Mouse (Mus musculus): Measurements from ENCODE around the gene Spata17. TPM values are rescaled to one million over a fixed set of nuclear protein-coding genes. Genes with fewer than 3 reads are reported as not detected.

Spata17 gene
- polyA plus RNA-seq, 1 experiment: not detected

DNA sequence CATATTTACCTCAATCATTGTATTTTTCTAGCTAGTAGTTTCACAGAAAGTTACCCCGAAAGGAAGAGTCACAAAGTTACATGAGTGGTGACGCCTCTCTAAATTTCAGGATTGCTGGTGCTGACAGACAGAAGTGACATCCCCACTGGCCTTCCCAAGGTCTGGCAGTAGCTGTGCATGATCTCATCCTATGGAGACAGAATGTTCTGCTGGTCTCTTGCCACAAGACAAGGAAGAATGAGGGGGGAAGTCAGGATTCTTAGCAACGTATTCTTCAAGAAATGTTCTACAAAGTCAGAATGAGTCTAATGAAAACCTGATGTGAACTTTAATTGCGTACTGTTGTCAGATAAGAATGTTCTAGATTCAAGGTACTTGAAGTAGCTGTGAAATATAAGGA, 179.5 kb downstream of the Spata17 start:
- TF ChIP-seq TAL1 (IDR thresholded peaks at IDR 0.05; ENCODE audit: low read length): no peak
- no peak for TF ChIP-seq GATA1 (IDR thresholded peaks at IDR 0.05; ENCODE audit: low read length)
- no peaks in the 10 kb centered on the region for H3K4me1 ChIP-seq (ENCODE audit: control insufficient read depth)

DNA sequence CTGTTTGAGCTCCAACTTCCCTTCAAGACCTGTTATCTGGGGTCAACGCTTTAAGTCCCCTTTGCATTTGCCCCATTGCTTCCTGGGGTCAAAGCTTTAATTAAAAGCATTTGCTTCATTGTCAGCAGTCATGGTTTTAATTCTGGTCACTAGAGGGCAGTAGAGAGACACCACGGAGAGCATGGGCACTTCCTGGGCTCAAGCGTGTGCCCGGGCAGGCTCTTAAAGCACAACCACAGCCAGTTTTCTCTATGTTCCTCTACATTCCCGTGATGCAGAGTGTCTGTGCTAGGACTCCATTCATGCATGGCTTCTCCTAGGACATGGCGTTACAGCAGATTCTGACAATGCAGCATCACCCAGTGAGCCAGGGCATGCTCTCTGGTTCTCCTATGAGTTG, 183.5 kb downstream of the Spata17 start:
- H3K27me3 ChIP-seq (ENCODE audit: control insufficient read depth): no peaks in the 10 kb centered on the region
- no peak overlapping the region for H3K4me3 ChIP-seq (replicated peaks)
- H3K9me3 ChIP-seq (ENCODE audit: control insufficient read depth, low read length): no peaks in the 10 kb centered on the region
- TF ChIP-seq TAL1 (IDR thresholded peaks at IDR 0.05; ENCODE audit: low read length) (no peak), GATA1 (IDR thresholded peaks at IDR 0.05; ENCODE audit: low read length) (no peak)
- no peaks in the 10 kb centered on the region for H3K4me1 ChIP-seq (ENCODE audit: control insufficient read depth)
- H3K36me3 ChIP-seq (ENCODE audit: control insufficient read depth): no peaks in the 10 kb centered on the region

More for the DNA sequence above, 179.5 kb downstream of the Spata17 start:
- Histone ChIP-seq H3K36me3 (ENCODE audit: control insufficient read depth) (no peaks in the 10 kb centered on the region), H3K4me3 (replicated peaks) (no peak overlapping the region), H3K9me3 (ENCODE audit: control insufficient read depth, low read length) (no peaks in the 10 kb centered on the region), H3K27me3 (ENCODE audit: control insufficient read depth) (no peaks in the 10 kb centered on the region)

DNA sequence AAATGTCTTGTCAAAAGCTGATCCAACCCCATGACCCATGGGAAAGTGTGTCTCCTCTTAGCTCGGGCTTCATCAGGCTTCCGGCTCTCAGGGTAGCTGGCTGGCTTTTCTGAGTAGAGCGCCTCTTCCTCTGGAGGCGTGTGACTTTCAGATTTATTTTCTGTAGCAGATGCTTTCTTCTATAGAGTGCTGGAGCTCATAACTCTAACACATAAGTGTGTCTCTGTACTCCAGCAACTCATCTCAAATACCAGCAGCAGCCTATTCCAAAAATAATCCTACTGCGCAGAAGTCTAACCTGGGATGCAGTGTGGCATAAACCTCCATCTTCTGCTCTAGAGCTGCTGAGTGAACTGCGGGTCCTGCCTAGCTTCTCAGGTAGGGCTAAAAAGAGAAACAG, 186.4 kb downstream of the Spata17 start:
- TF ChIP-seq GATA1 (IDR thresholded peaks at IDR 0.05; ENCODE audit: low read length) (no peak), TAL1 (IDR thresholded peaks at IDR 0.05; ENCODE audit: low read length) (no peak)
- H3K36me3 ChIP-seq (ENCODE audit: control insufficient read depth): no peaks in the 10 kb centered on the region
- no peaks in the 10 kb centered on the region for H3K4me1 ChIP-seq (ENCODE audit: control insufficient read depth)
- 0 out of 2 replicates have a peak, but pooled peaks cover 2% of the 10 kb centered on the region for H3K9me3 ChIP-seq (ENCODE audit: control insufficient read depth, low read length)
- H3K27me3 ChIP-seq (ENCODE audit: control insufficient read depth): no peaks in the 10 kb centered on the region
- no peak overlapping the region for H3K4me3 ChIP-seq (replicated peaks)

DNA sequence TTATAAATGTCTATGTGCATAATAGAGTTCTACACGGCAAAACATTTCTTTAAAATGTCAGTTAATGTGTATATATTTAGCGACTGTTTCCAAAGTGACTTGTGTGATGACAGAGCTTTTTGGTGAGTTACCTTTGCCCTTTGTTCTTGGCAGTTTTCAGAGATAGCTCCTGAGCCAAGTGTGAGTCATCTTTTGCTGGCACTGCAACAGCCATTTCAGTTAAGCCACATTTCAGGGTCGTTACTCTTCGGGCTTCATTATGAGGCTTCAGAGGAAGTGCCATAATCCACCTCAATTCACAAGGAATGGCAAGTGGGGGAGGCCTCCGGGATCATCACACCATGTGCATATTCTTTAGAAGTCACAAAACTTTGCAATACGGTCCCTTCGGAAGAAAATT, 195.3 kb downstream of the Spata17 start:
- Histone ChIP-seq H3K4me1 (ENCODE audit: control insufficient read depth) (no peaks in the 10 kb centered on the region), H3K4me3 (replicated peaks) (no peak overlapping the region), H3K9me3 (ENCODE audit: control insufficient read depth, low read length) (peaks cover 2% of the 10 kb centered on the region; the same call in 1 of the 2 replicates), H3K27me3 (ENCODE audit: control insufficient read depth) (no peaks in the 10 kb centered on the region), H3K36me3 (ENCODE audit: control insufficient read depth) (no peaks in the 10 kb centered on the region)
- TF ChIP-seq TAL1 (IDR thresholded peaks at IDR 0.05; ENCODE audit: low read length) (no peak), GATA1 (IDR thresholded peaks at IDR 0.05; ENCODE audit: low read length) (no peak)

DNA sequence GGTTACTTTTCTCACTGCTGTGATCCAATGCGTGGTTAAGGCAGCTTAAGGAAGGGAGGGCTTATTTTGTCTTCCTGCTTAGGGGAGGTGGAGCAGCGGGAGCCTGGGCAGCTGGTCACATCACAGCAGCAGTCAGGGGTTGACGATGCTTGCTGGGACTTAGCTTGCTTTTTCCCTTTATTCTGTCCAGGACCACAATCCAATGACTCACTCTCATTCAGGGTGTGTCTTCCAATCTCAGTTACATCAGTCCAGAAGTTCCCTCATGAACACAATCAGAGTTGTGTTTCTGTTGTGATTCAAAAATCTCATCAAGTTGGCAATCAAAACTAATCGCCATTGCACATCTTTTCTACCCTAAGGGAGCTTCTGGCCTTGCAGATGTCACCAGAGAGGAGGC, 199.1 kb downstream of the Spata17 start:
- no peak overlapping the region for H3K4me3 ChIP-seq (replicated peaks)
- TF ChIP-seq TAL1 (IDR thresholded peaks at IDR 0.05; ENCODE audit: low read length): no peak
- no peak for TF ChIP-seq GATA1 (IDR thresholded peaks at IDR 0.05; ENCODE audit: low read length)
- H3K9me3 ChIP-seq (ENCODE audit: control insufficient read depth, low read length): peaks cover 2% of the 10 kb centered on the region; the same call in 1 of the 2 replicates
- H3K36me3 ChIP-seq (ENCODE audit: control insufficient read depth): no peaks in the 10 kb centered on the region
- no peaks in the 10 kb centered on the region for H3K4me1 ChIP-seq (ENCODE audit: control insufficient read depth)
- no peaks in the 10 kb centered on the region for H3K27me3 ChIP-seq (ENCODE audit: control insufficient read depth)

DNA sequence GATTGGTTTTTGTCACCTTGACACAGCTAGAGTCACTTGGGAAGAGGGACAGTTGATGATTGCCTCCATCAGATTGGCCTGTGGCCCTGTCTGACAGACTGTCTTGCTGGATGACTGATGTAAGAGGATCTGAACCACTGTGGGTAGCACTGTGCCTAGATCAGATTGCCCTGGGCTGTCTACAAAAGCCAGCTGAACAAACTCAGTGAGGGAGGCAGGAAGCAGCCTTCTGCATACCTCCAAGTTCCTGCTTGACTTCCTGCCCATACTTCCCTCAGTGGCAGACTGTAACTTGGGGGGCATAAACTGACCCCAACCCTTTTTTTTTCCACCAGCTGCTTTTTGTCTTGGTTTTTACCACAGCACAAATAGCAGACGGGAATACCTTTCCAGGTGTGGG, 199.6 kb downstream of the Spata17 start:
- no peaks in the 10 kb centered on the region for H3K4me1 ChIP-seq (ENCODE audit: control insufficient read depth)
- H3K36me3 ChIP-seq (ENCODE audit: control insufficient read depth): no peaks in the 10 kb centered on the region
- H3K27me3 ChIP-seq (ENCODE audit: control insufficient read depth): no peaks in the 10 kb centered on the region
- no peak for TF ChIP-seq GATA1 (IDR thresholded peaks at IDR 0.05; ENCODE audit: low read length)
- TF ChIP-seq TAL1 (IDR thresholded peaks at IDR 0.05; ENCODE audit: low read length): no peak
- peaks cover 2% of the 10 kb centered on the region; the same call in 1 of the 2 replicates for H3K9me3 ChIP-seq (ENCODE audit: control insufficient read depth, low read length)
- H3K4me3 ChIP-seq (replicated peaks): no peak overlapping the region

DNA sequence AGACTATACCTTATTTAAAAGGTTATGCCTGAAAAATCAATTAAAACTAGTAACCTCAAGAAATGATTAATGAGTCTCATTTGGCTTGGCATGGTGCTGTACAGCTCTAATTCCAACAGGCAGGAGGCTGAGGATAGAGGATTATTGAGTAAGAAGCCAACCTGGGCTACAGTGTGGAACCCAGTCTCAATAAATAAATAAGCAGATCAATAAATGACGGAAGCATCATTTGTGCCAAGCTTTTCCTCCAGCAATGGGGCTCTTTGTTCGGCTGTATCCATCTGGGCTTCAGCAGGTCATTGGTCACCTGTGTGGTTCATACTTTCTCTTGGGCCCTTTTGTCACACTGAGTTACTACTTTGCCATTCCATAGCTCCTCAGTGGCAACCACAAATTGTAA, 201.1 kb downstream of the Spata17 start:
- no peaks in the 10 kb centered on the region for H3K36me3 ChIP-seq (ENCODE audit: control insufficient read depth)
- no peaks in the 10 kb centered on the region for H3K27me3 ChIP-seq (ENCODE audit: control insufficient read depth)
- H3K4me1 ChIP-seq (ENCODE audit: control insufficient read depth): no peaks in the 10 kb centered on the region
- no peak overlapping the region for H3K4me3 ChIP-seq (replicated peaks)
- no peak for TF ChIP-seq GATA1 (IDR thresholded peaks at IDR 0.05; ENCODE audit: low read length)
- no peak for TF ChIP-seq TAL1 (IDR thresholded peaks at IDR 0.05; ENCODE audit: low read length)
- peaks cover 10% of the 10 kb centered on the region for H3K9me3 ChIP-seq (ENCODE audit: control insufficient read depth, low read length)

DNA sequence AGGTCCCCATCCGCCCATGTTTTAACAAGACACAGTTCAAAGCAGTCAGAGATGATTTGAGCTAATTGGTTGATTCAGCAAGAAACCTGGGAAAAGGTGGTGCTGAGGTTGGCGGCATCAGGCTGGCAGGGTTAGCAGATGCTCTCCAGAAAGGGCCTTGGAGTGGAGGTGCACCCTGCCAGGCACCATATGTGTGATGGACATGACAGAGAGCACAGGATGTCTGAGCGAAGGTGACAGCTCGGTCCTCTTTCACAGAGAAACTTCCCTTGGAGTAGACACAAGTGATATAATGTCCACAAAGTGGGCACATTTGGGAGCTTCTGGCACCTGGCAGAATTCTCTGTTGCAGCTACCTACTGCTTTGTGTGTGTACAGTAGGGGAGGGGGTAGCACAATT, 203.7 kb downstream of the Spata17 start:
- Histone ChIP-seq H3K36me3 (ENCODE audit: control insufficient read depth) (no peaks in the 10 kb centered on the region), H3K9me3 (ENCODE audit: control insufficient read depth, low read length) (peaks cover 22% of the 10 kb centered on the region), H3K4me1 (ENCODE audit: control insufficient read depth) (no peaks in the 10 kb centered on the region), H3K27me3 (ENCODE audit: control insufficient read depth) (no peaks in the 10 kb centered on the region), H3K4me3 (replicated peaks) (no peak overlapping the region)
- TF ChIP-seq TAL1 (IDR thresholded peaks at IDR 0.05; ENCODE audit: low read length) (no peak), GATA1 (IDR thresholded peaks at IDR 0.05; ENCODE audit: low read length) (no peak)

DNA sequence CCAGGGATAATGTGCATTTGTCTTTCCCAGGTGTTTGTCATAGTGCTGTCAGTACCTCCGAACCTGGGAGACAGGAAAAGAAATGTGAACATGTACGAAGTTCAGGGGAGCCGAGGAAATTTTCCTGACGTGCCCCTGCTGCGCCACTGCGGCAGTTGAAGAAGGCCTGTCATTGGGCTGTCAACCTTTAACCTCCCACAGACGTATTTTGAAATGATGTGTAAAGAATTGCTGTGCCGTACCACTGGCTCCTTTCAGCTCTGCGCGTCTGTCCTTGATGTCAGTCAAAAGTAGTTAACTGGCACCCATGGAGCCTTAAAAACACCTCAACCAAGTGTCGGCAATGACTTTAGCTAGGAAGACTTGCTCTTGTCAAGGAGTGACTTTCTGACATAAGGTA, 205.2 kb downstream of the Spata17 start:
- TF ChIP-seq TAL1 (IDR thresholded peaks at IDR 0.05; ENCODE audit: low read length) (no peak), GATA1 (IDR thresholded peaks at IDR 0.05; ENCODE audit: low read length) (no peak)
- no peaks in the 10 kb centered on the region for H3K36me3 ChIP-seq (ENCODE audit: control insufficient read depth)
- H3K4me3 ChIP-seq (replicated peaks): no peak overlapping the region
- H3K4me1 ChIP-seq (ENCODE audit: control insufficient read depth): no peaks in the 10 kb centered on the region
- peaks cover 27% of the 10 kb centered on the region for H3K9me3 ChIP-seq (ENCODE audit: control insufficient read depth, low read length)
- H3K27me3 ChIP-seq (ENCODE audit: control insufficient read depth): no peaks in the 10 kb centered on the region

DNA sequence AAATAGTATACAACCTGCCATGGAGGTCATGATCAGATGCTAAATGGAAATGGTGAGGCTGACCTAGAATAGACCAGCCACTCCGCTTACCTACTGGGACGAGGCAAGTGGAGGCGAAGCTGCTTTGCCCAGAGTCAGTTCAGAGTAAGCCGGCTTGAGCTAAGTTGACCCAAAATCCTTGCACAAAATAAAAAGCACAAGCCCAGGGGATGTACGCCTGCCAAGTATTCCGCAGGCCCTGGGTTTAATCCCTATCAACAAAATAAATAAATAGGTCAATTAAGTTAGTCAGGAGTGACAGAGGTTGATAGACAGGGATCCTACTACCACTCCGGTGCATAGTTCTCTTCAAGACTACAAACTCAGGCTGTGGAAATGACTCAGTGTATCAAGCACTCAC, 207.0 kb downstream of the Spata17 start:
- H3K9me3 ChIP-seq (ENCODE audit: control insufficient read depth, low read length): peaks cover 30% of the 10 kb centered on the region
- TF ChIP-seq TAL1 (IDR thresholded peaks at IDR 0.05; ENCODE audit: low read length) (no peak), GATA1 (IDR thresholded peaks at IDR 0.05; ENCODE audit: low read length) (no peak)
- H3K27me3 ChIP-seq (ENCODE audit: control insufficient read depth): no peaks in the 10 kb centered on the region

More for the DNA sequence above, 207.0 kb downstream of the Spata17 start:
- Histone ChIP-seq H3K4me1 (ENCODE audit: control insufficient read depth) (no peaks in the 10 kb centered on the region), H3K4me3 (replicated peaks) (no peak overlapping the region), H3K36me3 (ENCODE audit: control insufficient read depth) (no peaks in the 10 kb centered on the region)
